Mouse (Mus musculus): ENCODE results near the gene Itpr2.

- TF ChIP-seq GATA1 (IDR thresholded peaks at IDR 0.05; ENCODE audit: borderline replicate concordance, low read length) (no peak), FLI1 (IDR thresholded peaks at IDR 0.05; ENCODE audit: low read length) (no peak)
Observed at GRCm38 (mm10) chr6:146424778-146425177, 77.2 kb downstream of the Itpr2 start.

All from megakaryocyte, embryonic 14.5 days (primary cell).